Mouse (Mus musculus): Measurements from ENCODE around the gene Thsd4.

GRCm38 (mm10) chr9:60117831-60118230 lies 404.0 kb downstream of the Thsd4 start:
- TF ChIP-seq CTCF (IDR thresholded peaks at IDR 0.05; ENCODE audit: control insufficient read depth, insufficient read depth, low read length) (no peak), POLR2A (IDR thresholded peaks at IDR 0.05; ENCODE audit: borderline replicate concordance, control insufficient read depth, low read depth, low read length) (no peak)
